Comparison of ENCODE assay signal across 13 mouse cellular contexts in genomic region chr11:106665841-106666240, GRCm38 (mm10). TPM values are rescaled to one million over a fixed set of nuclear protein-coding genes. Genes with fewer than 3 reads are reported as not detected.
DNase-seq lines count a peak whose midpoint lies in the region; ATAC-seq and TF ChIP-seq lines count a peak whose summit lies in the region.
"Had no signal": no experiment of that assay in that cellular context is flagged by ENCODE, and none has a peak within 500 bp of the region (broad histone marks: within the 10 kb centered on the region; RNA-seq: fewer than 3 reads in every experiment).

No protein-coding gene starts in this region.

- no peak for DNase-seq in spleen, adult 2 months (ENCODE audit: low read depth in 1 of 2, low spot score in 2 of 2)
- no peak for DNase-seq in spleen, postnatal 4 days (ENCODE audit: low spot score in 2 of 2)
- no peak for DNase-seq in embryonic facial prominence, embryonic 10.5 days (ENCODE audit: low spot score)
- no peak for DNase-seq in adrenal gland, postnatal 10 days
- DNase-seq: cerebellum, postnatal 36 days; gastrocnemius, postnatal 36 days; liver had no signal

- peaks cover 12% of the 10 kb centered on the region for H3K4me1 ChIP-seq in heart, embryonic 16.5 days (ENCODE audit: control insufficient read depth, insufficient read depth, low read length)
- H3K4me1 ChIP-seq in heart, embryonic 11.5 days (ENCODE audit: control insufficient read depth, insufficient read depth, low read length) = peaks cover 16% of the 10 kb centered on the region
- H3K4me1 ChIP-seq in spleen, adult 2 months (ENCODE audit: control insufficient read depth, insufficient read depth, insufficient read length) = peaks cover 58% of the 10 kb centered on the region
- H3K4me1 ChIP-seq in embryonic facial prominence, embryonic 10.5 days = peaks cover 39% of the 10 kb centered on the region

- no peak for TF ChIP-seq CTCF in spleen, adult 2 months (IDR thresholded peaks at IDR 0.05; ENCODE audit: extremely low read depth, insufficient read depth, insufficient read length, insufficient replicate concordance)

- no peaks in the 10 kb centered on the region for H3K9me3 ChIP-seq in heart, embryonic 16.5 days (replicated peaks; ENCODE audit: control insufficient read depth, low read length)
- no peaks in the 10 kb centered on the region for H3K9me3 ChIP-seq in heart, embryonic 11.5 days (replicated peaks; ENCODE audit: control insufficient read depth, low read length)
- H3K9me3 ChIP-seq in embryonic facial prominence, embryonic 10.5 days = no peaks in the 10 kb centered on the region
- H3K9me3 ChIP-seq: forebrain, embryonic 10.5 days; megakaryocyte, embryonic 14.5 days had no signal

- no peak overlapping the region for H3K4me2 ChIP-seq in heart, embryonic 16.5 days (ENCODE audit: low read depth, low read length)
- H3K4me2 ChIP-seq in heart, embryonic 11.5 days = no peak overlapping the region

- H3K27me3 ChIP-seq in heart, embryonic 16.5 days (ENCODE audit: control insufficient read depth, insufficient read depth, low read length) = no peaks in the 10 kb centered on the region
- H3K27me3 ChIP-seq in heart, embryonic 11.5 days (ENCODE audit: control insufficient read depth, insufficient read depth, low read length) = no peaks in the 10 kb centered on the region
- H3K27me3 ChIP-seq in spleen, adult 2 months (ENCODE audit: control insufficient read depth, insufficient read depth, low read length) = no peaks in the 10 kb centered on the region
- no peaks in the 10 kb centered on the region for H3K27me3 ChIP-seq in embryonic facial prominence, embryonic 10.5 days (replicated peaks; ENCODE audit: low read depth, poor library complexity, severe bottlenecking)
- H3K27me3 ChIP-seq: megakaryocyte, embryonic 14.5 days had no signal

- H3K36me3 ChIP-seq in heart, embryonic 16.5 days (ENCODE audit: control insufficient read depth, insufficient read depth) = peaks cover 3% of the 10 kb centered on the region; the same call in 1 of the 2 replicates
- H3K36me3 ChIP-seq in heart, embryonic 11.5 days (ENCODE audit: control insufficient read depth, insufficient read depth, low read length) = no peaks in the 10 kb centered on the region
- peaks cover 20% of the 10 kb centered on the region for H3K36me3 ChIP-seq in spleen, adult 2 months (ENCODE audit: control insufficient read depth, insufficient read depth, low read length)
- no peaks in the 10 kb centered on the region for H3K36me3 ChIP-seq in embryonic facial prominence, embryonic 10.5 days (replicated peaks)
- H3K36me3 ChIP-seq: forebrain, embryonic 10.5 days had no signal

- peak overlapping the region; percentile 34; the same call in 1 of the 2 replicates for H3K27ac ChIP-seq in heart, embryonic 16.5 days (ENCODE audit: low read length)
- H3K27ac ChIP-seq in heart, embryonic 11.5 days (ENCODE audit: low read depth, low read length) = no peak overlapping the region
- peak overlapping the region; percentile 92 for H3K27ac ChIP-seq in spleen, adult 2 months (ENCODE audit: insufficient read depth, low read length)
- H3K27ac ChIP-seq in embryonic facial prominence, embryonic 10.5 days (replicated peaks) = peak overlapping the region; percentile 51; the same call in 1 of the 2 replicates
- H3K27ac ChIP-seq: forebrain, embryonic 10.5 days had no signal

- 95% methylated on average over 2 of the region's 2 CpGs for WGBS in heart, embryonic 16.5 days
- 78% methylated on average over 2 of the region's 2 CpGs for WGBS in heart, embryonic 11.5 days (ENCODE audit: insufficient replicate concordance)
- 88% methylated on average over 2 of the region's 2 CpGs for WGBS in spleen, adult 2 months
- WGBS in embryonic facial prominence, embryonic 10.5 days = 87% methylated on average over 2 of the region's 2 CpGs

- no peak overlapping the region for H3K9ac ChIP-seq in heart, embryonic 16.5 days (ENCODE audit: low read length)
- no peak overlapping the region for H3K9ac ChIP-seq in heart, embryonic 11.5 days (ENCODE audit: low read depth, low read length)

- no peak overlapping the region for H3K4me3 ChIP-seq in heart, embryonic 16.5 days (ENCODE audit: low read length)
- H3K4me3 ChIP-seq in heart, embryonic 11.5 days (ENCODE audit: low read depth, low read length) = no peak overlapping the region
- no peak overlapping the region for H3K4me3 ChIP-seq in spleen, adult 2 months (ENCODE audit: extremely low read depth, insufficient read depth, insufficient read length)
- H3K4me3 ChIP-seq in embryonic facial prominence, embryonic 10.5 days = no peak overlapping the region
- H3K4me3 ChIP-seq: forebrain, embryonic 10.5 days; megakaryocyte, embryonic 14.5 days had no signal

- TF ChIP-seq POLR2A in spleen, adult 2 months (IDR thresholded peaks at IDR 0.05; ENCODE audit: low read depth, low read length) = no peak

- ATAC-seq in heart, embryonic 16.5 days (replicated peaks; ENCODE audit: extremely low read depth, insufficient read depth, low FRiP score) = no peak
- no peak for ATAC-seq in heart, embryonic 11.5 days (replicated peaks; ENCODE audit: insufficient number of reproducible peaks, low FRiP score, low TSS enrichment)
- ATAC-seq in CD4-positive, CD25-positive, alpha-beta regulatory T cell, adult 4 months = no peak
- ATAC-seq: midbrain, embryonic 16.5 days had no signal

RNA-seq across cellular contexts. Expression of gene Tex2, which starts 52.6 kb away (rescaled TPM):
- 14.2 and 15.0 TPM in 2 replicates for polyA plus RNA-seq in heart, embryonic 16.5 days (2015; fragmentation: Nextera tagmentation; extraction: Ambion mirVana)
- polyA plus RNA-seq in heart, embryonic 11.5 days (2014; fragmentation: Nextera tagmentation; extraction: Ambion mirVana) = 12.3 and 14.9 TPM in 2 replicates
- 5.8 and 6.6 TPM in 2 replicates for polyA plus RNA-seq in spleen, adult 2 months (2012; rRNA removed)
- 6.8 and 7.5 TPM in 2 replicates for polyA plus RNA-seq in embryonic facial prominence, embryonic 10.5 days (2016; fragmentation: Nextera tagmentation; extraction: Ambion mirVana)
- 10 to 100 TPM; 27.1 to 28.7 TPM for polyA plus RNA-seq in CD4-positive, CD25-positive, alpha-beta regulatory T cell, adult 4 months (2017; shearing (Covaris generic))
- total RNA-seq in adrenal gland, postnatal 10 days (2021) = 10 to 100 TPM; 38.4 to 40.0 TPM
